ENCODE assay signal across 7 mouse cellular contexts in genomic region chr16:18211417-18212171, GRCm38 (mm10). TPM values are rescaled to one million over a fixed set of nuclear protein-coding genes. Genes with fewer than 3 reads are reported as not detected.
A peak's percentile ranks its signal among the peaks of the same experiment; 100 is the strongest.
DNase-seq lines count a peak whose midpoint lies in the region; ATAC-seq and TF ChIP-seq lines count a peak whose summit lies in the region.

No protein-coding gene starts in this region.

- intact Hi-C loops in left cerebral cortex, postnatal 36 days (cut with DNase I) = loop anchor here (1.0 to 2.0 kb wide), 2 partner anchors 103 to 159 kb away; partner anchors contain the start of gene Dgcr6

- ATAC-seq in activated CD4-positive, CD25-positive, alpha-beta regulatory T cell, adult 4 months = peak; percentile 23
- no peak; the same call in 1 of the 2 replicates for ATAC-seq in intestine, postnatal 0 days
- peak; percentile 3; the same call in 1 of the 2 replicates for ATAC-seq in midbrain, embryonic 14.5 days (ENCODE audit: low FRiP score, low TSS enrichment)

- H3K27ac ChIP-seq in intestine, postnatal 0 days (ENCODE audit: low read depth, low read length) = no peak overlapping the region
- peak overlapping the region; percentile 42; the same call in 1 of the 2 replicates for H3K27ac ChIP-seq in midbrain, embryonic 14.5 days (replicated peaks; ENCODE audit: low read depth, low read length)

- H3K4me2 ChIP-seq in intestine, postnatal 0 days (replicated peaks; ENCODE audit: low read depth) = no peak overlapping the region
- no peak overlapping the region for H3K4me2 ChIP-seq in midbrain, embryonic 14.5 days (ENCODE audit: low read length)

- no peaks in the 10 kb centered on the region for H3K4me1 ChIP-seq in intestine, postnatal 0 days (replicated peaks; ENCODE audit: control insufficient read depth, insufficient read depth, low read length)
- H3K4me1 ChIP-seq in midbrain, embryonic 14.5 days (ENCODE audit: control insufficient read depth, insufficient read depth, low read length) = peaks cover 42% of the 10 kb centered on the region

- H3K4me3 ChIP-seq in intestine, postnatal 0 days (ENCODE audit: low read depth, low read length) = no peak overlapping the region
- no peak overlapping the region for H3K4me3 ChIP-seq in midbrain, embryonic 14.5 days (replicated peaks; ENCODE audit: low read depth, low read length)

- 32% methylated on average over 10 of the region's 10 CpGs for WGBS in intestine, postnatal 0 days
- 50% methylated on average over 10 of the region's 10 CpGs for WGBS in midbrain, embryonic 14.5 days

- peak; percentile 99 to 100 for DNase-seq in cerebellum, postnatal 10 days
- DNase-seq in frontal cortex, postnatal 36 days (ENCODE audit: low spot score in 2 of 2) = peak; percentile 95
- peak; percentile 86 to 91 for DNase-seq in left cerebral cortex, postnatal 36 days (ENCODE audit: low spot score in 2 of 2)
- DNase-seq in midbrain, embryonic 14.5 days = peak; percentile 95
- peak; percentile 56 for DNase-seq in spleen, adult 12 weeks (ENCODE audit: low spot score)

- 0 out of 2 replicates have a peak, but pooled peaks cover 5% of the 10 kb centered on the region for H3K27me3 ChIP-seq in intestine, postnatal 0 days (replicated peaks; ENCODE audit: control insufficient read depth, insufficient read depth, low read length)
- no peaks in the 10 kb centered on the region for H3K27me3 ChIP-seq in midbrain, embryonic 14.5 days (ENCODE audit: control insufficient read depth, insufficient read depth, low read length)

- no peaks in the 10 kb centered on the region for H3K9me3 ChIP-seq in intestine, postnatal 0 days (ENCODE audit: control insufficient read depth)
- no peaks in the 10 kb centered on the region for H3K9me3 ChIP-seq in midbrain, embryonic 14.5 days (ENCODE audit: control insufficient read depth, low read length)

- H3K9ac ChIP-seq in intestine, postnatal 0 days (ENCODE audit: low read depth, low read length) = no peak overlapping the region
- no peak overlapping the region for H3K9ac ChIP-seq in midbrain, embryonic 14.5 days (replicated peaks; ENCODE audit: low read length)

- peak; percentile 99 for TF ChIP-seq CTCF in intestine, postnatal 0 days (IDR thresholded peaks at IDR 0.05; ENCODE audit: low read depth)

- no peaks in the 10 kb centered on the region for H3K36me3 ChIP-seq in intestine, postnatal 0 days (ENCODE audit: control insufficient read depth, insufficient read depth)
- H3K36me3 ChIP-seq in midbrain, embryonic 14.5 days (ENCODE audit: control insufficient read depth, insufficient read depth, low read length) = no peaks in the 10 kb centered on the region

RNA-seq across cellular contexts. Expression of gene Ccdc188, which starts 6.1 kb away (rescaled TPM):
- polyA plus RNA-seq in activated CD4-positive, CD25-positive, alpha-beta regulatory T cell, adult 4 months (2017; shearing (Covaris generic)) = not detected
- not detected in 2 replicates for polyA plus RNA-seq in intestine, postnatal 0 days (2015; fragmentation: Nextera tagmentation; extraction: Ambion mirVana)
- total RNA-seq in left cerebral cortex, postnatal 36 days (2021) = under 1 TPM in 1 of 2 experiments, not detected in 1; 0.57 TPM
- not detected in 2 replicates for polyA plus RNA-seq in midbrain, embryonic 14.5 days (2014; fragmentation: Nextera tagmentation; extraction: Ambion mirVana)

RNA-seq across cellular contexts. Expression of gene Zdhhc8, which starts 23.3 kb away (rescaled TPM):
- 1 to 10 TPM; 1.7 to 2.7 TPM for polyA plus RNA-seq in activated CD4-positive, CD25-positive, alpha-beta regulatory T cell, adult 4 months (2017; shearing (Covaris generic))
- 4.3 and 5.0 TPM in 2 replicates for polyA plus RNA-seq in intestine, postnatal 0 days (2015; fragmentation: Nextera tagmentation; extraction: Ambion mirVana)
- total RNA-seq in left cerebral cortex, postnatal 36 days (2021) = 100 to 1,000 TPM; 145 to 154 TPM
- polyA plus RNA-seq in midbrain, embryonic 14.5 days (2014; fragmentation: Nextera tagmentation; extraction: Ambion mirVana) = 13.8 and 13.9 TPM in 2 replicates

RNA-seq across cellular contexts. Expression of gene Trmt2a, which starts 36.9 kb away (rescaled TPM):
- polyA plus RNA-seq in activated CD4-positive, CD25-positive, alpha-beta regulatory T cell, adult 4 months (2017; shearing (Covaris generic)) = 10 to 100 TPM; 27.7 to 46.5 TPM
- polyA plus RNA-seq in intestine, postnatal 0 days (2015; fragmentation: Nextera tagmentation; extraction: Ambion mirVana) = 26.1 and 28.7 TPM in 2 replicates
- 10 to 100 TPM; 39.7 to 59.3 TPM for total RNA-seq in left cerebral cortex, postnatal 36 days (2021)
- 80.2 and 81.3 TPM in 2 replicates for polyA plus RNA-seq in midbrain, embryonic 14.5 days (2014; fragmentation: Nextera tagmentation; extraction: Ambion mirVana)

RNA-seq across cellular contexts. Expression of gene Ranbp1, which starts 36.9 kb away (rescaled TPM):
- polyA plus RNA-seq in activated CD4-positive, CD25-positive, alpha-beta regulatory T cell, adult 4 months (2017; shearing (Covaris generic)) = 100 to 1,000 TPM; 186 to 213 TPM
- 229 and 231 TPM in 2 replicates for polyA plus RNA-seq in intestine, postnatal 0 days (2015; fragmentation: Nextera tagmentation; extraction: Ambion mirVana)
- 10 to 100 TPM; 85.8 to 89.3 TPM for total RNA-seq in left cerebral cortex, postnatal 36 days (2021)
- polyA plus RNA-seq in midbrain, embryonic 14.5 days (2014; fragmentation: Nextera tagmentation; extraction: Ambion mirVana) = 451 and 457 TPM in 2 replicates

RNA-seq across cellular contexts. Expression of gene Gm49776, which starts 46.5 kb away (rescaled TPM):
- not detected for polyA plus RNA-seq in activated CD4-positive, CD25-positive, alpha-beta regulatory T cell, adult 4 months (2017; shearing (Covaris generic))
- 1.2 and 1.5 TPM in 2 replicates for polyA plus RNA-seq in intestine, postnatal 0 days (2015; fragmentation: Nextera tagmentation; extraction: Ambion mirVana)
- not detected for total RNA-seq in left cerebral cortex, postnatal 36 days (2021)
- 0.86 and 3.3 TPM in 2 replicates for polyA plus RNA-seq in midbrain, embryonic 14.5 days (2014; fragmentation: Nextera tagmentation; extraction: Ambion mirVana)
